Mouse (Mus musculus) brain, embryonic 14.5 days (tissue): Measurements from ENCODE around the gene H2al2a.

Experiments used
- CTCF ChIP-seq: fragments of 200-500 bp; IDR thresholded peaks from 2 replicates; pipeline ENCODE4 v1.5.1; 2012; ENCODE audit warnings: inconsistent platforms, mild to moderate bottlenecking, moderate library complexity, borderline replicate concordance; ENCODE audit not compliant: insufficient read depth, insufficient read length; ENCODE audit errors: extremely low read depth
- POLR2A ChIP-seq: fragments of 200-500 bp; IDR thresholded peaks from 2 replicates; pipeline ENCODE4 v1.6.1; 2012; ENCODE audit warnings: mild to moderate bottlenecking, inconsistent platforms, borderline replicate concordance; ENCODE audit not compliant: poor library complexity, insufficient read depth, insufficient read length, severe bottlenecking; ENCODE audit errors: extremely low read depth

- no peak for TF ChIP-seq POLR2A
- no peak for TF ChIP-seq CTCF
Measured at GRCm38 (mm10) chr2:18025781-18026115, 29.0 kb upstream of the H2al2a start.
